Mouse (Mus musculus) neural tube, embryonic 14.5 days (tissue): Measurements from ENCODE around the gene Dab1. TPM values are rescaled to one million over a fixed set of nuclear protein-coding genes. Genes with fewer than 3 reads are reported as not detected.

ENCODE experiments used
- ATAC-seq: fragments of 200-750 bp; cut with Nextera tagmentation; 2 replicates; pipeline ENCODE4 v1.8.0; 2017; ENCODE audit warnings: low read depth, mild to moderate bottlenecking, moderate TSS enrichment, moderate library complexity
- H3K27ac ChIP-seq: fragments of 300-500 bp; sonication (generic); 2 replicates; pipeline ENCODE4 v1.5.1; 2014; ENCODE audit warnings: low read depth, mild to moderate bottlenecking, control low read depth, low read length, moderate library complexity, mixed read lengths
- H3K27me3 ChIP-seq: fragments of 300-500 bp; sonication (generic); 2 replicates; pipeline ENCODE4 v1.6.1; 2014; ENCODE audit warnings: low read length; ENCODE audit not compliant: control insufficient read depth, insufficient read depth
- H3K36me3 ChIP-seq: fragments of 300-500 bp; sonication (generic); 2 replicates; pipeline ENCODE4 v1.6.1; 2014; ENCODE audit warnings: low read length, mixed read lengths; ENCODE audit not compliant: control insufficient read depth, insufficient read depth
- H3K4me1 ChIP-seq: fragments of 300-500 bp; sonication (generic); 2 replicates; pipeline ENCODE4 v1.6.1; 2014; ENCODE audit warnings: low read length; ENCODE audit not compliant: control insufficient read depth, insufficient read depth
- H3K4me2 ChIP-seq: fragments of 300-500 bp; sonication (generic); 2 replicates; pipeline ENCODE4 v1.6.1; 2014; ENCODE audit warnings: mild to moderate bottlenecking, low read depth, low read length, control low read depth
- H3K4me3 ChIP-seq: fragments of 300-500 bp; sonication (generic); 2 replicates; pipeline ENCODE4 v1.5.1; 2014; ENCODE audit warnings: low read depth, low read length, control low read depth, mixed read lengths
- H3K9ac ChIP-seq: fragments of 300-500 bp; sonication (generic); replicated peaks from 2 replicates; pipeline ENCODE4 v1.6.1; 2014; ENCODE audit warnings: low read depth, mild to moderate bottlenecking, control low read depth, low read length, mixed read lengths
- H3K9me3 ChIP-seq: fragments of 300-500 bp; sonication (generic); 2 replicates; pipeline ENCODE4 v1.6.1; 2016; ENCODE audit warnings: low read length; ENCODE audit not compliant: control insufficient read depth
- WGBS: fragments of 180-500 bp; shearing (Covaris S2); extraction: QIAGEN DNeasy Blood & Tissue Kit; methylation state at CpG from one replicate; pipeline ENCODE4 v1.1.7; 2014; 5-methylcytosine and 5-hydroxymethylcytosine counted together
- polyA plus RNA-seq: library from polyadenylated mRNA; unstranded; fragments of >200 nt; fragmentation: Nextera tagmentation; extraction: Ambion mirVana; gene quantifications from 2 replicates; pipeline ENCODE4 v1.2.1, GENCODE M21; 2014

Dab1 gene
- polyA plus RNA-seq, 1 experiment from 2014 or later = 58.0 TPM

DNA sequence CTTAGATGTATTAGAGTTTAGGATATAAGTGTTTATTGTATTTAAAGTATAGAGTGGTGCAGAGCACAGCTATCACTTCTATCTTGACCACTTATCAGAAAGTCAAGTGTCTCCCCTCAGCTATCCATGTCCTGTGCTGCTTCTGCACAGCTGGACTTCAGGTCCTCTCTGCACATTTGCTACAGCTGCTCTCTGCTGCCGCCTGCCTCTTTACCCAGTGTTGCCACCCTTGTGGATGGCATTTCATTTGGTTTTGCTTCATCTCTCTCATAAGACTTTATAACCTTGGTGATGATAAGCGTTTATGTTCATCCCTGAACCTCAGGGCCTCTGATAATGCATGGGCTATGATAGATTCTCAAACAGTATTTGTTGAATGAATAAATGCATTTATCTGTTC is 919.9 kb downstream of the Dab1 start:
- Histone ChIP-seq H3K4me1 (no peaks in the 10 kb centered on the region), H3K27ac (no peak overlapping the region), H3K4me3 (no peak overlapping the region), H3K9me3 (no peaks in the 10 kb centered on the region), H3K4me2 (no peak overlapping the region), H3K27me3 (no peaks in the 10 kb centered on the region), H3K9ac (no peak overlapping the region), H3K36me3 (no peaks in the 10 kb centered on the region)
- WGBS = 70% methylated on average over 2 of the region's 2 CpGs
- ATAC-seq = no peak

DNA sequence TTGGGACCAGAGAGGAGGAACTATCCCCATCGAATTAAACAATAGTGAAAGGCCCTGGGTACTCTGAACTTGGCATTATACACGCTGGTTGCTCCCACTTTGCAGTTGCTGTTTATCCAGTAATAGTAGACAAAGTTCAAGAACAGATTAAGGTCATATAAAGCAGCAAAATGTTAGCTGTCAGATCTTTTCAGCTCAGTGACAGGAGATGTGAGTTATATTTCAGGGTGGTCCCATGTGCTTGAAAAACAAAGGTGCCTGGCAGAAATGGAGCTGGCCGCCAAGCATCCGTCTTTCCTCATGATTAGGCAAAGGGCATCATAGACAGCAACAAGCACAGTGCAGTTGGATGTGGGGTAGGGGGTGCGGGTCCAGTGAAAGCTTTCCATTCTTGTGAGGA is 927.9 kb downstream of the Dab1 start:
- H3K4me1 ChIP-seq = no peaks in the 10 kb centered on the region
- H3K36me3 ChIP-seq = no peaks in the 10 kb centered on the region
- 55% methylated on average over 5 of the region's 5 CpGs for WGBS
- no peak overlapping the region for H3K4me2 ChIP-seq
- no peak overlapping the region for H3K9ac ChIP-seq
- no peak for ATAC-seq
- no peak overlapping the region for H3K27ac ChIP-seq
- no peaks in the 10 kb centered on the region for H3K27me3 ChIP-seq
- H3K4me3 ChIP-seq = no peak overlapping the region
- H3K9me3 ChIP-seq = no peaks in the 10 kb centered on the region

DNA sequence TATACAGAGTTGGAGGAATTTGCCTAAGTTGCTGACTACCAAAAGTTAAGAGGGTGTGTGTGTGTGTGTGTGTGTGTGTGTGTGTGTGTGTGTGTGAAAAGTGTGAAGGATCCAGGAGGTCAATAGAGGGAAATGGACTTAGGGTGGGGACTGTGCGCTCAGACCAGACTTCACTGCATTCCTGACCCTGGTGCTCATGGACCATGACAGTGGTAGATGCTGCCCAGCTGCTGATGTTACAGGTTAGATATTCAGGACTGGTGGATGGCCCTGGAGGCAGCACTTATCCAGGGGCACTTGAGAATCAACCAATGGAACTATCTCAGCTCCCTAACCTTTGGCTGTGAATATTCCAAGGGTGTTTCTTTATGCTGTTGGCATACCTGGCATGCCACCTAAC is 929.1 kb downstream of the Dab1 start:
- 95% methylated on average over 1 of the region's 1 CpGs for WGBS
- H3K27ac ChIP-seq = no peak overlapping the region
- no peak overlapping the region for H3K4me2 ChIP-seq
- H3K4me1 ChIP-seq = no peaks in the 10 kb centered on the region
- H3K9ac ChIP-seq = no peak overlapping the region
- no peak overlapping the region for H3K4me3 ChIP-seq
- H3K9me3 ChIP-seq = no peaks in the 10 kb centered on the region
- no peak for ATAC-seq
- no peaks in the 10 kb centered on the region for H3K27me3 ChIP-seq
- no peaks in the 10 kb centered on the region for H3K36me3 ChIP-seq

DNA sequence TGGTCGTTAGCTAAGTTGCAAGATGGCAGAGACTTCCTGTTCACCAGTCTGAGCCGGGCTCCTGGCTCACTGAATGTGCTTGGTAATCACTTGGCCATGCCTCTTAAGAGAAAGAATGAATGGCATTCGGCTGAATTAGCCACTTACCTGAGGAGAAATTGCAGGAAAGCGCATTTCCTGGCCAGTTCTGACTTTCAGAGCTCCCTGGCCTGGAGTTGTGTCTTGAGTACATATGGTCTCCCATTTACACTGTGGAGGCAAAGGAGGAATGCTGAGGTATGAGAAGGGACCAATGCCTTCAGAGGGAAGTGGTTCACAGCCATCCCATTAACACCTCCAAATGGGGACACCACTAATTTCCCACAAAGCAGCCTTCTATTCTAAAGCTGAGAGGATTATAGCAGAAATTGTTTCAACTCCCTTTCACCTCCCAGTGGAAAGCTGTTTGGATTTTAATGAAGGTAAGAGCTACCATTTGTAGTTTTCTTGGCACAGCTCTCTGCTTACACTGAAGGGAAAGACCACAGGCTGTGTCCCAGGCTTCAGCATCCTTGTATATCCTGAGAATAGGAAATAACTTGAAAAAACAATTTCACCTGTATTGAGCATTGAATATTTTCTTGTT is 931.5 kb downstream of the Dab1 start:
- Histone ChIP-seq H3K9ac (no peak overlapping the region), H3K4me1 (no peaks in the 10 kb centered on the region), H3K27me3 (no peaks in the 10 kb centered on the region), H3K4me2 (no peak overlapping the region), H3K27ac (no peak overlapping the region), H3K36me3 (no peaks in the 10 kb centered on the region), H3K9me3 (no peaks in the 10 kb centered on the region), H3K4me3 (no peak overlapping the region)
- ATAC-seq = no peak
- WGBS = 69% methylated on average over 4 of the region's 4 CpGs

- Histone ChIP-seq H3K4me1 (no peaks in the 10 kb centered on the region), H3K4me2 (no peak overlapping the region), H3K27ac (no peak overlapping the region), H3K27me3 (no peaks in the 10 kb centered on the region), H3K4me3 (no peak overlapping the region), H3K36me3 (no peaks in the 10 kb centered on the region), H3K9ac (no peak overlapping the region), H3K9me3 (no peaks in the 10 kb centered on the region)
- no peak for ATAC-seq
- 89% methylated on average over 17 of the region's 17 CpGs for WGBS
These were observed 932.4 kb downstream of the Dab1 start for GRCm38 (mm10) chr4:104551390-104552070.

- H3K4me3 ChIP-seq = no peak overlapping the region
- no peaks in the 10 kb centered on the region for H3K27me3 ChIP-seq
- no peak overlapping the region for H3K4me2 ChIP-seq
- no peak overlapping the region for H3K27ac ChIP-seq
- no peak for ATAC-seq
- 49% methylated on average over 2 of the region's 2 CpGs for WGBS
- no peaks in the 10 kb centered on the region for H3K4me1 ChIP-seq
- H3K36me3 ChIP-seq = no peaks in the 10 kb centered on the region
- no peaks in the 10 kb centered on the region for H3K9me3 ChIP-seq
- H3K9ac ChIP-seq = no peak overlapping the region
These were observed 936.2 kb downstream of the Dab1 start for GRCm38 (mm10) chr4:104555408-104555807.

DNA sequence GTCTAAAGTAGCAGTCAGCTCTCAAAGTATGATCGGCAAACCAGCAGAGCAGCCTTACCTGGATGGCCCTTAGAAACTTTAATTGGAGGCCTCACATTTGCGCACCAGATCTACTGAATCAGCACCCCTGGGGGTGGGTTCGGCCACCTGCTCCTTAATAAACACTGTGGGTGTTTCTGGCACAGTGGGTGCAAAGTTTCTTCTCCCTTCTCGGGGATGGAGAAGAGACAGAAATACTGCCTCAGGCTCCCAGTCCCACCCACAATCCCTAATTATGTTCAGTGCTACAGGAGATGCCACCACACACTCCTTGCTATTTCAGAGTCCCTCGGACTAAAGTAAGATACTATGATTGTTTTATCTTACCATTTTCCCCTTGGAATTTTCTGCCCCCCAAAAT is 944.4 kb downstream of the Dab1 start:
- no peak overlapping the region for H3K4me2 ChIP-seq
- WGBS = 88% methylated on average over 5 of the region's 5 CpGs

GRCm38 (mm10) chr4:104570523-104570922 is 951.4 kb downstream of the Dab1 start:
- H3K36me3 ChIP-seq = no peaks in the 10 kb centered on the region
- no peak overlapping the region for H3K9ac ChIP-seq
- WGBS = 81% methylated on average over 4 of the region's 4 CpGs
- no peak for ATAC-seq
- H3K4me3 ChIP-seq = no peak overlapping the region
- no peak overlapping the region for H3K27ac ChIP-seq
- no peak overlapping the region for H3K4me2 ChIP-seq
- H3K27me3 ChIP-seq = no peaks in the 10 kb centered on the region
- H3K4me1 ChIP-seq = peaks cover 9% of the 10 kb centered on the region; the same call in 1 of the 2 replicates
- no peaks in the 10 kb centered on the region for H3K9me3 ChIP-seq

More for the DNA sequence above, 944.4 kb downstream of the Dab1 start:
- Histone ChIP-seq H3K9ac (no peak overlapping the region), H3K27ac (no peak overlapping the region), H3K9me3 (no peaks in the 10 kb centered on the region), H3K27me3 (no peaks in the 10 kb centered on the region), H3K36me3 (no peaks in the 10 kb centered on the region), H3K4me3 (no peak overlapping the region), H3K4me1 (no peaks in the 10 kb centered on the region)
- no peak for ATAC-seq

DNA sequence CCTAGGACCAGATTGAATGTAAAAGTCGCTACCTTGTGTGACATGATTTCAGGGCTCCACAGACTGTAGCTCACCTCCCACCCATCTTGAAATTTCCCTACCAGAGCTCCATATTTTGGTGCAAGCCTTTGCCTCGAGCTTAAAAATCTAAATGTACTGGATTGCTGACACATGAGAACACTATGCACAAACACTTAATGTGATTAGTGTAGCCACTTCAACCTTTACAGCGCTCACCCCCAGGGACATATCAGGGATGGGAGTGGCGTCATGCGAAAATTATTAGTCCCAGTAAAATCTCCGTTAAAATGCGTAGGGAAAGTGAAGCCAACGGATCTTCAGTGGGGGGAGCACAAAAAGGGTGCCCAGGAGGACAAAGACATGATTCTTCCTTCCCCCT is 953.3 kb downstream of the Dab1 start:
- H3K4me2 ChIP-seq = peak overlapping the region; percentile 4; the same call in 1 of the 2 replicates
- no peaks in the 10 kb centered on the region for H3K27me3 ChIP-seq
- H3K9me3 ChIP-seq = no peaks in the 10 kb centered on the region
- peaks cover 9% of the 10 kb centered on the region; the same call in 1 of the 2 replicates for H3K4me1 ChIP-seq
- WGBS = 49% methylated on average over 8 of the region's 8 CpGs
- H3K27ac ChIP-seq = no peak overlapping the region
- ATAC-seq = no peak
- no peaks in the 10 kb centered on the region for H3K36me3 ChIP-seq
- no peak overlapping the region for H3K4me3 ChIP-seq
- H3K9ac ChIP-seq = no peak overlapping the region
